Mouse (Mus musculus) kidney, embryonic 14.5 days (tissue): ENCODE data around the gene Gm11627. TPM values are rescaled to one million over a fixed set of nuclear protein-coding genes. Genes with fewer than 3 reads are reported as not detected.

Source experiments
- ATAC-seq: fragments of 200-750 bp; cut with Nextera tagmentation; 2 replicates; pipeline ENCODE4 v1.8.0; 2017; ENCODE audit warnings: moderate number of reproducible peaks, mild to moderate bottlenecking, moderate TSS enrichment, moderate library complexity; ENCODE audit not compliant: low FRiP score, low TSS enrichment
- H3K27ac ChIP-seq: fragments of 300-500 bp; sonication (generic); 2 replicates; pipeline ENCODE4 v1.5.1; 2014; ENCODE audit warnings: low read depth, mild to moderate bottlenecking, low read length, moderate library complexity, mixed read lengths
- H3K27me3 ChIP-seq: fragments of 300-500 bp; sonication (generic); 2 replicates; pipeline ENCODE4 v1.6.1; 2014; ENCODE audit warnings: mild to moderate bottlenecking, low read length; ENCODE audit not compliant: control insufficient read depth, insufficient read depth
- H3K36me3 ChIP-seq: fragments of 300-500 bp; sonication (generic); 2 replicates; pipeline ENCODE4 v1.6.1; 2014; ENCODE audit warnings: low read length, mixed read lengths; ENCODE audit not compliant: control insufficient read depth, insufficient read depth
- H3K4me1 ChIP-seq: fragments of 300-500 bp; sonication (generic); 2 replicates; pipeline ENCODE4 v1.6.1; 2014; ENCODE audit warnings: low read length, mixed read lengths; ENCODE audit not compliant: control insufficient read depth, insufficient read depth
- H3K4me2 ChIP-seq: fragments of 300-500 bp; sonication (generic); replicated peaks from 2 replicates; pipeline ENCODE4 v1.6.1; 2014; ENCODE audit warnings: low read depth, mild to moderate bottlenecking, low read length
- H3K4me3 ChIP-seq: fragments of 300-500 bp; sonication (generic); 2 replicates; pipeline ENCODE4 v1.5.1; 2014; ENCODE audit warnings: mild to moderate bottlenecking, low read length
- H3K9ac ChIP-seq: fragments of 300-500 bp; sonication (generic); 2 replicates; pipeline ENCODE4 v1.6.1; 2014; ENCODE audit warnings: low read depth, mild to moderate bottlenecking, low read length, moderate library complexity
- H3K9me3 ChIP-seq: fragments of 300-500 bp; sonication (generic); 2 replicates; pipeline ENCODE4 v1.6.1; 2016; ENCODE audit warnings: low read length; ENCODE audit not compliant: control insufficient read depth
- whole genome bisulfite sequencing: fragments of 180-500 bp; shearing (Covaris S2); extraction: QIAGEN DNeasy Blood & Tissue Kit; methylation state at CpG from one replicate; pipeline ENCODE4 v1.1.7; 2014; 5-methylcytosine and 5-hydroxymethylcytosine counted together
- polyA plus RNA-seq: library from polyadenylated mRNA; unstranded; fragments of >200 nt; fragmentation: Nextera tagmentation; extraction: Ambion mirVana; gene quantifications from 2 replicates; pipeline ENCODE4 v1.2.1, GENCODE M21; 2014

Gm11627 gene
- polyA plus RNA-seq, 1 experiment from 2014 or later = 5.7 TPM

GRCm38 (mm10) chr11:102531425-102531824 lies 47.8 kb downstream of the Gm11627 start:
- Histone ChIP-seq H3K9ac (no peak overlapping the region), H3K4me3 (no peak overlapping the region), H3K27me3 (no peaks in the 10 kb centered on the region), H3K27ac (no peak overlapping the region), H3K4me1 (no peaks in the 10 kb centered on the region), H3K9me3 (no peaks in the 10 kb centered on the region), H3K4me2 (no peak overlapping the region), H3K36me3 (peaks cover 5% of the 10 kb centered on the region; the same call in 1 of the 2 replicates)
- ATAC-seq = no peak
- 29% methylated on average over 5 of the region's 5 CpGs for WGBS

Other genes with a start within 250 kb of the Gm11627 start
- 3.0 and 3.3 TPM in 2 replicates for gene Slc4a1, start 213.3 kb downstream of the Gm11627 start, polyA plus RNA-seq
- gene Rundc3a, start 186.1 kb downstream of the Gm11627 start, polyA plus RNA-seq = 1.7 and 1.9 TPM in 2 replicates
- gene Slc25a39, start 171.5 kb downstream of the Gm11627 start, polyA plus RNA-seq = 224 and 274 TPM in 2 replicates
- gene Grn, start 149.1 kb downstream of the Gm11627 start, polyA plus RNA-seq = 81.0 and 103 TPM in 2 replicates
- 12.3 and 14.7 TPM in 2 replicates for gene Fam171a2, start 131.8 kb downstream of the Gm11627 start, polyA plus RNA-seq
- 5.8 and 6.4 TPM in 2 replicates for gene Itga2b, start 109.3 kb downstream of the Gm11627 start, polyA plus RNA-seq
- 37.3 and 60.6 TPM in 2 replicates for gene Gpatch8, start 23.1 kb downstream of the Gm11627 start, polyA plus RNA-seq
- gene Fzd2, start 24.9 kb upstream of the Gm11627 start, polyA plus RNA-seq = 41.7 and 49.7 TPM in 2 replicates
- gene Meioc, start 84.3 kb upstream of the Gm11627 start, polyA plus RNA-seq = 0.40 and 1.4 TPM in 2 replicates
- gene Ccdc43, start 118.3 kb upstream of the Gm11627 start, polyA plus RNA-seq = 52.7 and 55.4 TPM in 2 replicates
- gene Adam11, start 182.0 kb upstream of the Gm11627 start, polyA plus RNA-seq = 3.5 and 7.8 TPM in 2 replicates
- gene Gjc1, start 240.2 kb upstream of the Gm11627 start, polyA plus RNA-seq = 63.0 and 69.6 TPM in 2 replicates